Mouse (Mus musculus) small intestine, adult 2 months (tissue): ENCODE results near the gene Col7a1.

ENCODE experiments used
- CTCF ChIP-seq: fragments of 200-500 bp; IDR thresholded peaks from 2 replicates; pipeline ENCODE4 v1.5.1; 2012; ENCODE audit warnings: low read depth, mild to moderate bottlenecking, control low read depth, inconsistent platforms, low read length, moderate library complexity, mixed read lengths; ENCODE audit not compliant: insufficient replicate concordance, insufficient read length; ENCODE audit errors: extremely low read depth
- POLR2A ChIP-seq: fragments of 200-500 bp; IDR thresholded peaks from 2 replicates; pipeline ENCODE4 v1.6.1; 2012; ENCODE audit warnings: low read depth, mild to moderate bottlenecking, control low read depth, inconsistent platforms, low read length, moderate library complexity

GRCm38 (mm10) chr9:109031001-109031400, 77.6 kb downstream of the Col7a1 start:
- TF ChIP-seq CTCF (no peak), POLR2A (no peak)
